Mouse (Mus musculus): ENCODE measurements around the gene Htr5b. TPM values are rescaled to one million over a fixed set of nuclear protein-coding genes. Genes with fewer than 3 reads are reported as not detected.

Htr5b gene
- not detected in 2 replicates for polyA plus RNA-seq (2012; ENCODE audit: insufficient read depth, insufficient read length, low replicate concordance, missing spikeins)

DNA sequence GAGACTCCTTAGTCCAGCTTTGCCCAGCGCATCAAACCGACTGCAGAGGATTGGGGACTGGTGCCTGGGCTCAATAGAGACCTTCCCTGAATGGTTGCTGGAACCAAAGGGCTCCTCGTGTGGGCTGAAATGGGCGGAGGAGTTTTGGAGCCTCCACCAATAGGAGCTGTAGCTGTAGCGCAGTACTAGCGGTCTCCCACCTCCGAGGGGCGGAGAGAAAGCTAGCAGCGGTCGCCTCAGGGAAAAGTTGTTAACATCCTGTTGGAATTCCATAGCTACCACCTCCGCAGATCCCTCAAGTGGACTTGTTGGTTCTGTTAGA lies at the start of gene Htr5b:
Gene Htr5b, minus strand, starts transcription at position 67 of the 322 bp plus-strand sequence.
- H3K4me3 ChIP-seq (ENCODE audit: insufficient read depth, low read depth, low read length), result peak within 1 kb of the TSS; percentile 37
- WGBS, result 1% methylated on average over 11 of the region's 11 CpGs
- no peak within 1 kb of the TSS for H3K27ac ChIP-seq (ENCODE audit: insufficient read depth, low read depth, low read length)
- H3K4me1 ChIP-seq (ENCODE audit: control insufficient read depth, insufficient read depth, low read length), result peaks cover 14% of the 10 kb centered on the region
- TF ChIP-seq CTCF (IDR thresholded peaks at IDR 0.05; ENCODE audit: insufficient read depth, low read depth, low read length), result no peak
- TF ChIP-seq POLR2A (IDR thresholded peaks at IDR 0.05; ENCODE audit: insufficient read depth, low read depth, low read length), result no peak

DNA sequence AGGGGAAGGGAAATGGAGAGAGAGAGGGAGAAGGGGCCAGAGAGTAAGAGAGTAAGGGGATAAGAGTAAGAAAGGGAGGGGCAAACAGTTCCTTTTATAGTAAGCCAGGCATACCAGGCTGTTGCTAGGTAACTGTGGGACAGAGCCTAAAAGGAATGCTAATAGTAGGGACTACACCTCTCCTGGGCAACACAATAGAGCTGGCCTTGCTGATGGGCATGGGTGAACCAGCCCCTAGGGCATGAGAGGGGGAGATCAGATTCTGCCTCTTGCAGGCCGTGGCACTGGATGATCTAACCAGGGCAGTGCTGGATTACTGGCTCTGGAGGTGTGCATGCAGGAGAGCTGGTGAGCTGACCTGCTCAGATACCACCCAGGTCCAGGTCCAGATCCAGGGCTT lies 49.2 kb upstream of the Htr5b start:
- Histone ChIP-seq H3K4me3 (ENCODE audit: insufficient read depth, low read depth, low read length) (no peak overlapping the region), H3K27ac (ENCODE audit: insufficient read depth, low read depth, low read length) (no peak overlapping the region)
- WGBS, result 15% methylated on average over 1 of the region's 1 CpGs

DNA sequence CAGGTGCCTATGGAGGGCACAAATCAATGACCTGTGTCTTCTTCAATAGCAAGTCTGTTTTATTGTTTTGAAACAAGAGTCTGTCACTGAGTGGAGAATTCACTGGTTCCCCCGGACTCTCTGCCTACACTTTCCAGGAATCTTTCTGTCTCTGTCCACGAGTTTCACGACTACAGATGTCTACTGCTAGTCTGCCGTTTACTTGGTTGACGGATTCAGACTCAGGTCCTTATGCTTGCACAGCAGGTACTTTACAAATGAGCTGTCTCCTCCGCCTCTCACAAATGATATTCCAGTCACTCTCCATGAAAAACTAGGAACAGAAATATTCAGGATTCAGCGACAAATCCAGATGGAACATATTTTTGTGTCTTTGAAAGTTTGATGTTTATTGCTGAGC lies 42.3 kb upstream of the Htr5b start:
- 81% methylated on average over 7 of the region's 7 CpGs for WGBS
- Histone ChIP-seq H3K4me3 (ENCODE audit: insufficient read depth, low read depth, low read length) (no peak overlapping the region), H3K4me1 (ENCODE audit: control insufficient read depth, insufficient read depth, low read length) (peaks cover 2% of the 10 kb centered on the region), H3K27ac (ENCODE audit: insufficient read depth, low read depth, low read length) (no peak overlapping the region)
- TF ChIP-seq CTCF (IDR thresholded peaks at IDR 0.05; ENCODE audit: insufficient read depth, low read depth, low read length) (no peak), POLR2A (IDR thresholded peaks at IDR 0.05; ENCODE audit: insufficient read depth, low read depth, low read length) (no peak)

More for the DNA sequence above, 49.2 kb upstream of the Htr5b start:
- no peak for TF ChIP-seq CTCF (IDR thresholded peaks at IDR 0.05; ENCODE audit: insufficient read depth, low read depth, low read length)
- no peak for TF ChIP-seq POLR2A (IDR thresholded peaks at IDR 0.05; ENCODE audit: insufficient read depth, low read depth, low read length)
- no peaks in the 10 kb centered on the region for H3K4me1 ChIP-seq (ENCODE audit: control insufficient read depth, insufficient read depth, low read length)

DNA sequence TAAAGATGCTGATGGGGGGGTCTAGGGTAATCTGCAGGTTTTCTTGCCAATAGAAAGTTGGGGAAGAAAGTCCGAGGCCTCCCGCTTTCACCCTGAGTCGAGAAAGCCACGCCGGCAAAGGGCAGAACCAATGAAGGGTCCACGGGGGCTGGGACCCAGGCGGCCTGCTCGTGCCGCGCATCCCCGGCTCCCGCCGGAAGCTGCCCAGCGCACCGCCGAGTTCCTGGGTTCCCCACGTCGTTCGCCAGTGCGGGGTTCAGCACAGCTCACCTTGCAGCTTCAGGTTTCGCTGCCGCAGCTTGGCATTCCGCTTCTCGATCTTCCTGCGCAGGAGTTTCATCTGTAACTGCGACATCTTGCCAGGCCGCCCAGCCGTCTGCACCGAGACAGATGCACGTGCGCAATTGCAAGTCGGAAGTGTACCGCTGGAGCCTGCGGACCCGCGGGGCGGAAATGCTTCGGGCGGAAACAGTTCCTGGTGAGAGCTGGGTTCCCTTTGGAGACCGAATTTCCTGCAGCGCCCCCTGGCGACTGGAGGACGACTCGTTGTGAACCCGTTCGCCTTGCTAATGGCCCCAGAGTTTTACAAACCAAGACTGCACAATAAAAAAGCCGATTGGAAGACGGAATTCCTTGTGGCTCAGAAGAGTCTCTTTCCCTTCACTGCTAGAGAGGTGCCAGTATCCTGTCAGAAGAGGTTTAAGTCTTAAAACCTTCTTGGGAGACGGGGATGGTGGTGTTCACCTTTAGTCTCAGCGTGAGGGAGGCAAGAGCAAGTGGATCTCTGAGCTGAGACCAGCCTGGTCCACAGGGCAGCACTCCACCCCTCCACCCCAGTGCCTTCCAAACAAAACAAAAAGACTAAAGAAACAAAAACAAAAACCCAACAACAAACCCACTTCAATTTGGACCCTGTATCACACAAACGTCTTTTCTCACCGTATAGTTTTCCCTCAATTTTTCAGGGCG lies 39.5 kb upstream of the Htr5b start, which contains the start of gene Ddx18:
Gene Ddx18, minus strand, starts transcription at position 469 of the 969 bp plus-strand sequence.
- Histone ChIP-seq H3K4me1 (ENCODE audit: control insufficient read depth, insufficient read depth, low read length) (peaks cover 2% of the 10 kb centered on the region), H3K27ac (ENCODE audit: insufficient read depth, low read depth, low read length) (no peak within 1 kb of the TSS), H3K4me3 (ENCODE audit: insufficient read depth, low read depth, low read length) (peak within 1 kb of the TSS; percentile 85)
- TF ChIP-seq CTCF (IDR thresholded peaks at IDR 0.05; ENCODE audit: insufficient read depth, low read depth, low read length), result peak; percentile 60
- peak; percentile 53 for TF ChIP-seq POLR2A (IDR thresholded peaks at IDR 0.05; ENCODE audit: insufficient read depth, low read depth, low read length)
- 6% methylated on average over 53 of the region's 53 CpGs for WGBS

DNA sequence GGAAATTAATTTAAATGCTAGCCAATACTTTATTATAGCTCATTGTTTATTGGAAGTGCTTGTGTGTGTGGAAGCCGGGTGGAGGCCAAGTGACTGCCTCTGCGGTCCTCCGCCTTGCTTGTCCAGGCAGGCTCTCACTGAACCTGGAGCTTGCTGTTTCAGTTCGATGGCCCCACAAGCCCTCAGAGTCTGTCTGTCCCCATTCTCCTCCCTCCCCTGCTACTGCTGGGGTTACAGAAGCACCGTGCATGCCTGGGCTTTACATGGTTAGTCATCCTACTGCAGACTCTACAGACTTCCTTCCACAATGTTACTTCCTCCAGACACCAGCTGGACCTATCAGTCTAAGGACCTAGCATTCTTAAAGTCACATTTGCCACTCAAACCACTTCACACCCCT lies 29.6 kb upstream of the Htr5b start:
- TF ChIP-seq CTCF (IDR thresholded peaks at IDR 0.05; ENCODE audit: insufficient read depth, low read depth, low read length), result no peak

DNA sequence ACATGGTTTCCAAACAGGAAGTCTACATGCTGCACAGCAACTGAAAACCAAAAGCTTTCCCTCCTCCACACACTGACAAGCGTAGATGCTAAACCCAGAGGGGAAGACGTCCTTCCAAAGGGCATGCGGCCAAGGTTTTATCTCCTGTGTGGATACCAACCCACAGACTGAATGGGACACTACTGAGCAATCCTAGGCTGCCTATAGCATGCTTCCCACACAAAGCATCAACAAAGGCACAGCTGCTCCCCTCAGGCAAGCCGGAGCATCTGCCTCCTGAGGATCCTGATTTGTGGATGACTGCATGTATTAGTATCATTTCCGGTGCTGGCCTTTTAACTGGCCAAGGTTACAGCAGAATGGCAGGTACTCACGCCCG lies 23.2 kb upstream of the Htr5b start:
- peak overlapping the region; percentile 4 for H3K27ac ChIP-seq (ENCODE audit: insufficient read depth, low read depth, low read length)
- H3K4me3 ChIP-seq (ENCODE audit: insufficient read depth, low read depth, low read length), result no peak overlapping the region
- 64% methylated on average over 7 of the region's 7 CpGs for WGBS
- peaks cover 8% of the 10 kb centered on the region for H3K4me1 ChIP-seq (ENCODE audit: control insufficient read depth, insufficient read depth, low read length)
- TF ChIP-seq POLR2A (IDR thresholded peaks at IDR 0.05; ENCODE audit: insufficient read depth, low read depth, low read length) (no peak), CTCF (IDR thresholded peaks at IDR 0.05; ENCODE audit: insufficient read depth, low read depth, low read length) (no peak)

More for the DNA sequence above, 29.6 kb upstream of the Htr5b start:
- whole genome bisulfite sequencing, result 94% methylated on average over 5 of the region's 5 CpGs
- Histone ChIP-seq H3K27ac (ENCODE audit: insufficient read depth, low read depth, low read length) (no peak overlapping the region), H3K4me3 (ENCODE audit: insufficient read depth, low read depth, low read length) (no peak overlapping the region), H3K4me1 (ENCODE audit: control insufficient read depth, insufficient read depth, low read length) (no peaks in the 10 kb centered on the region)

DNA sequence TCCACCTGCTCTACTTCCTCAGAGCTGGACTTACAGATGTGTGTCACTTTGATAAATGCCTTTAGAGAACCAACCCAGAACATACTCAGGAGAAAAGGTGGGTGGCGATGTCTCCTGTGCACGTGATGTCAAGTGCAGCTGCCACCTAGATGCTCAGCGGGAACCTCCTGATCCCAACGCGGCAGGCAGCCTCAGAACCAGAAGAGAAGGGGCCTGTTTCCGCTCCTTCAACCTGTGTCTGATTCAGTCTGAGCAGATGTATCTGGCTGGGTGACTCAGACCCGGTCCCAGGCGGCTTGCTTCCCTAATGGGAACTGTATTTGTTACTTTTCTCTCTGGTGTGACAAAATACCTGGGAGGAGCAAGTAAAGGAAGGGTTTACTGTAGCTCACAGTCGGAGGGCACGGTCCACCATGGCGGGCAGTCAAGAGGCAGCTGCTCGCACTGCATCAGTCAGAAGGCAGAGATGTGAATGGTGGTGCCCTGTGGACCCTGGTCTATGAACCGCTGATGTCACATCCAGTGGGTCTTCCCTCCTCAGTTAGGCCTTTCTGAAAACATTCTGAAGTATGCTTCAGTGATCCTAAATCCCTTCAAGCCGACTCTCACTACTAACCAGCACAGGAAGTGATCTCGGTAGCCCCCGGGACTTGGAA lies 22.7 kb upstream of the Htr5b start:
- Histone ChIP-seq H3K4me1 (ENCODE audit: control insufficient read depth, insufficient read depth, low read length) (peaks cover 8% of the 10 kb centered on the region), H3K27ac (ENCODE audit: insufficient read depth, low read depth, low read length) (peak overlapping the region; percentile 4), H3K4me3 (ENCODE audit: insufficient read depth, low read depth, low read length) (no peak overlapping the region)
- WGBS, result 61% methylated on average over 16 of the region's 16 CpGs
- TF ChIP-seq POLR2A (IDR thresholded peaks at IDR 0.05; ENCODE audit: insufficient read depth, low read depth, low read length), result no peak
- TF ChIP-seq CTCF (IDR thresholded peaks at IDR 0.05; ENCODE audit: insufficient read depth, low read depth, low read length), result no peak

DNA sequence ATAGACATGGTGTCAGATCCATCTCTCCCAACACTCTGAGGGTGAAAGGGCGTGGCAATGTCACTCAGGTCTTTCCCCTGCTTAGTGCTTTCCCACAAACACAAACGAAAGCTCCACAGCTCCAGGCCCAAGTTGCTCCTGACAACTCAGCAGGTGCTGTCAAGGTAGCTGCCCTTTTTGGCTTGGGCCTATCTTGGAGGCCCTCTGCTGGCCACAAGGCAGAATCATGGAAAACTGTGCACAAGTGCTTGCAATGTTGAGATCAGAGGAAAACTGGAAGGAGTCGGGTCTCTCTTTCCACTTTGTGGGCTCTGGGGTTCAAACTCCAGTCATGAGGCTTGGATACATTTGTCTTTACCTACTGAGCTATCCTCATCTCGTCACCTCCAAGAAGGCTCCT lies 21.2 kb upstream of the Htr5b start:
- no peak overlapping the region for H3K27ac ChIP-seq (ENCODE audit: insufficient read depth, low read depth, low read length)
- TF ChIP-seq CTCF (IDR thresholded peaks at IDR 0.05; ENCODE audit: insufficient read depth, low read depth, low read length), result no peak
- TF ChIP-seq POLR2A (IDR thresholded peaks at IDR 0.05; ENCODE audit: insufficient read depth, low read depth, low read length), result no peak
- WGBS, result 78% methylated on average over 4 of the region's 4 CpGs
- H3K4me3 ChIP-seq (ENCODE audit: insufficient read depth, low read depth, low read length), result no peak overlapping the region
- peaks cover 8% of the 10 kb centered on the region for H3K4me1 ChIP-seq (ENCODE audit: control insufficient read depth, insufficient read depth, low read length)

DNA sequence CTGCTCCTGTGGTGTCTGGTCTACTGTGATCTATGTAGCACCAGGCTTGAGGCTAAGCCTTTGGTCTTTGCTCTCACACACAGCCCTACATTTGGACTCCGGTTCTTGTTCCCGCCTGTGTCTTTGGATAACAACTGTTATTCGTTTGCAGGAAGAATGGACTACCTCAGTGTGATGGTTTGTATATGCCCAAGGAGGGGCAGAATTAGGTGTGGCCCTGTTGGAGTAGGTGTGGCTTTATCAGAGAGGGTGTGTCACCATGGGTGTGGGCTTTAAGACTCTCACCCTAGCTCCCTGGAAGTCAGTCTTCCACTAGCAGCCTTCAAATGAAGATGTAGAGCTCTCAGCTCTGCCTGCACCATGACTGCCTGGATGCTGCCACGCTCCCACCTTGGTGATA lies 20.4 kb upstream of the Htr5b start:
- TF ChIP-seq POLR2A (IDR thresholded peaks at IDR 0.05; ENCODE audit: insufficient read depth, low read depth, low read length) (no peak), CTCF (IDR thresholded peaks at IDR 0.05; ENCODE audit: insufficient read depth, low read depth, low read length) (no peak)
- Histone ChIP-seq H3K27ac (ENCODE audit: insufficient read depth, low read depth, low read length) (no peak overlapping the region), H3K4me3 (ENCODE audit: insufficient read depth, low read depth, low read length) (no peak overlapping the region), H3K4me1 (ENCODE audit: control insufficient read depth, insufficient read depth, low read length) (peaks cover 8% of the 10 kb centered on the region)
- WGBS, result 95% methylated on average over 4 of the region's 4 CpGs

Data from olfactory bulb, adult 2 months (tissue).